Mouse (Mus musculus) midbrain, embryonic 11.5 days (tissue): Measurements from ENCODE around the gene Olfr1373. TPM values are rescaled to one million over a fixed set of nuclear protein-coding genes. Genes with fewer than 3 reads are reported as not detected.
"Not testable (repeated sequence)": the region's sequence is repeated elsewhere in the genome, so short reads cannot be mapped to it uniquely, and the experiment has no call there.

ENCODE experiments used
- ATAC-seq: fragments of 200-750 bp; cut with Nextera tagmentation; 2 replicates; pipeline ENCODE4 v1.8.0; 2017; ENCODE audit warnings: moderate TSS enrichment, moderate library complexity; ENCODE audit not compliant: low FRiP score
- DNase-seq: peaks from one replicate; pipeline ENCODE4 v3.0.0; 2015; ENCODE audit warnings: low spot score; ENCODE audit errors: missing footprints
- H3K27ac ChIP-seq: fragments of 300-500 bp; sonication (generic); 2 replicates; pipeline ENCODE4 v1.5.1; 2014; ENCODE audit warnings: low read depth, low read length
- H3K27me3 ChIP-seq: fragments of 300-500 bp; sonication (generic); 2 replicates; pipeline ENCODE4 v1.6.1; 2014; ENCODE audit warnings: mild to moderate bottlenecking, low read length, moderate library complexity, mixed read lengths; ENCODE audit not compliant: control insufficient read depth, insufficient read depth
- H3K36me3 ChIP-seq: fragments of 300-500 bp; sonication (generic); 2 replicates; pipeline ENCODE4 v1.6.1; 2014; ENCODE audit warnings: mild to moderate bottlenecking, low read length, moderate library complexity, mixed read lengths; ENCODE audit not compliant: control insufficient read depth, insufficient read depth
- H3K4me1 ChIP-seq: fragments of 300-500 bp; sonication (generic); 2 replicates; pipeline ENCODE4 v1.6.1; 2014; ENCODE audit warnings: low read length; ENCODE audit not compliant: control insufficient read depth, insufficient read depth
- H3K4me2 ChIP-seq: fragments of 300-500 bp; sonication (generic); 2 replicates; pipeline ENCODE4 v1.6.1; 2014; ENCODE audit warnings: mild to moderate bottlenecking, moderate library complexity
- H3K4me3 ChIP-seq: fragments of 300-500 bp; sonication (generic); 2 replicates; pipeline ENCODE4 v1.5.1; 2014; ENCODE audit warnings: low read depth, low read length
- H3K9ac ChIP-seq: fragments of 300-500 bp; sonication (generic); 2 replicates; pipeline ENCODE4 v1.6.1; 2014; ENCODE audit warnings: low read length
- H3K9me3 ChIP-seq: fragments of 300-500 bp; sonication (generic); 2 replicates; pipeline ENCODE4 v1.6.1; 2016; ENCODE audit warnings: low read length; ENCODE audit not compliant: control insufficient read depth
- WGBS: fragments of 180-500 bp; shearing (Covaris S2); extraction: QIAGEN DNeasy Blood & Tissue Kit; methylation state at CpG from one replicate; pipeline ENCODE4 v1.1.7; 2014; 5-methylcytosine and 5-hydroxymethylcytosine counted together
- polyA plus RNA-seq: library from polyadenylated mRNA; unstranded; fragments of >200 nt; fragmentation: Nextera tagmentation; extraction: Ambion mirVana; gene quantifications from 2 replicates; pipeline ENCODE4 v1.2.1, GENCODE M21; 2014

Gene Olfr1373
- polyA plus RNA-seq = not detected in 2 replicates

DNA sequence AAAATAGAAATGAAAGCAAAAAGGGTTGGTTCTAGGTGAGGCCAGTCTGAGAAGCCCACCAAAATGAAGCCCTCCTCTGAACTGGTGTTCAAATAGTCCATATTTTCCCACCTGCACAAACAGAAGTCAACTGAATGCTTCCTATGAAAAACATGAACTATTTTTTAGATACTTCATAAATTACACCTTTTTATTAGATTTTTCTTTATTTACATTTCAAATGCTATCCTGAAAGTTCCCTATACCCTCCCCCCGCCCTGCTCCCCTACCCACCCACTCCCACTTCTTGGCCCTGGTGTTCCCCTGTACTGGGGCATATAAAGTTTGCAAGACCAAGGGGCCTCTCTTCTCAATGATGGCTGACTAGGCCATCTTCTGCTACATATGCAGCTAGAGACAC is at the start of gene Olfr1373:
Olfr1373 (minus strand) TSS at position 101 of the 400 bp plus-strand sequence.
- H3K36me3 ChIP-seq, H3K4me1 ChIP-seq, ATAC-seq, H3K27ac ChIP-seq, H3K27me3 ChIP-seq, H3K9me3 ChIP-seq, DNase-seq, H3K4me3 ChIP-seq, H3K4me2 ChIP-seq, H3K9ac ChIP-seq: not testable (repeated sequence)
- WGBS = 67% methylated on average over 1 of the region's 1 CpGs

DNA sequence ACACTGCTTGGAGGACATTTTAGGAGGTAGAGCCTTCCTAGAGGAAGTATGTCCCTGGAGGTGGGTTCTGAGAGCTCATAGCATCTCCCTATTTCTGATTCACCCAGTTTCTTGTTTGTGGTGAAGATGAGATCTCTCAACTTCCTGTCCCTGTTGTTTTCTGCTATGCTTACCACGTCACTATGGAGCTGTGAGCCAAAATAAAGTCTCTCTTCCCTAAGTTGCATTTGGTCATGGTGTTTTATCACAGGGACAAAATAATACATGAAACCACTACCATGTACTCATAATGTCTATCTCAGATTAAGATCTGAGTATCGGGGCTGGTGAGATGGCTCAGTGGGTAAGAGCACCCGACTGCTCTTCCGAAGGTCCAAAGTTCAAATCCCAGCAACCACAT is 35.3 kb upstream of the Olfr1373 start:
- ATAC-seq, H3K4me1 ChIP-seq: not testable (repeated sequence)
- WGBS = 95% methylated on average over 4 of the region's 4 CpGs

DNA sequence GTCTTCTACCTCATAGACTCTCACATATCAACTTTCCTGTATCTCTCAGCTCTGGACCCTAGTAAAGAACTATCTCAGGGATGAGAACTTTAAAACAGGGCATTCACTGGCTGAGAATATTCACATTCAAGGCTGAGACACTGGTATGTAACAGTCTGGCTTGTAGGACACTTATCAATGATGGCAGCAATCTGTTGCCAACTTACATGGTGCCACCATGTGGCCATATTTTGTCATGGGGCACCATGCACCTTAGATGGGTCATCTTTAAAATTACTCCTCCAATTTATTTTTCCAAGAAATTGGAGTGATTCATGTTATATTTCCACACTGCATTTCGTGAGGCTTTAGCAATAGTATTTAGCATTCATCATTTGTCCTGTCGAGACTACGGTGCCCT is 34.6 kb upstream of the Olfr1373 start:
- H3K9me3 ChIP-seq, H3K36me3 ChIP-seq, H3K4me1 ChIP-seq, H3K4me3 ChIP-seq, ATAC-seq, H3K4me2 ChIP-seq, H3K9ac ChIP-seq, DNase-seq, H3K27ac ChIP-seq, H3K27me3 ChIP-seq: not testable (repeated sequence)
- WGBS = no CpG with 5 or more reads among the region's 3 CpGs

More for the DNA sequence above, 35.3 kb upstream of the Olfr1373 start:
- not testable (repeated sequence) for H3K36me3 ChIP-seq, H3K4me2 ChIP-seq, H3K4me3 ChIP-seq, H3K27me3 ChIP-seq, DNase-seq, H3K27ac ChIP-seq, H3K9me3 ChIP-seq, H3K9ac ChIP-seq

DNA sequence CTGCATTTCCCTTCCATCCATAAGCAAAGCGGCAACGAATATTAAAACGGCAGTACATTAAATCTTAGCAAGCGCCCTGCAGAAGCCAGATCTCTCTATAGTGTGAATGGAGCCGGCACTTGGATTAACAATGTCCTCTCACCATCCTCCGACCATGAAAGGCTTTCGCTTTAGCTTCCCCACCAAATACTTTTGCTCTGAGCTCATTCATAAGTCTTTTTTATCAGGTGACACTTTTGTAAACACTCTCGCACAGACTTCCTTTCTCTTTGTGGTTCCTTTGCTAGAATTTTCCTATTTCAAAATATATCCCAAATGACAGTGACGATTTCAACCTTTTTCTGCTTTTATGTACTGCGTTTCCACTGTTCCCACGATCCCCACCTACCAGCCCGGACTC is 23.1 kb upstream of the Olfr1373 start:
- H3K4me3 ChIP-seq = peak overlapping the region; percentile 32
- peak overlapping the region; percentile 61 for H3K4me2 ChIP-seq
- DNase-seq (peak; percentile 91), ATAC-seq (no peak)
- H3K27ac ChIP-seq = no peak overlapping the region
- no peaks in the 10 kb centered on the region for H3K9me3 ChIP-seq
- H3K9ac ChIP-seq = no peak overlapping the region
- no peaks in the 10 kb centered on the region for H3K4me1 ChIP-seq
- peaks cover 14% of the 10 kb centered on the region for H3K27me3 ChIP-seq
- WGBS = 27% methylated on average over 12 of the region's 12 CpGs
- H3K36me3 ChIP-seq = no peaks in the 10 kb centered on the region

DNA sequence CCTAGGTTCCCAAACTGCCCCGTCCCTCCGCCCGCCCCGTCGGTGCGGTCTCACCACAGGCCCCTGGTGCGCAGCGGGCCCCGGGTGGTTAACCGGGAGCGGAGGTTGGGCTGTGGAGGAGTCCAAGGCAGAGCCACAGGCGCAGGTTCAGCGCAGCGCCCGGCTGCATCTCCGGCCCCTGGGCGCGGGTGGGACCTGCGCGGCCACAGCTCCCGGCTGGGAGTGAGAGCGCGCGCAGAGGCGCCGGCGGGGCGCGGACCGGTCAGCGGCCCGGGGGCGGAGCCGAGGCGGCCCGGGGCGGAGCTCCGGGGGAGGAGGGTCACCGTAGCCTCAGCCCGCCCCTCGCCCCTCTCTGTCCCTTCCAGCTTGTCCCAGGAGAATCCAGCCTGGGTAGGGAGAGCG is 22.6 kb upstream of the Olfr1373 start:
- peak; percentile 84 for ATAC-seq
- peak; percentile 93 for DNase-seq
- H3K27me3 ChIP-seq = peaks cover 14% of the 10 kb centered on the region
- H3K4me1 ChIP-seq, H3K9me3 ChIP-seq, H3K36me3 ChIP-seq, H3K27ac ChIP-seq: not testable (repeated sequence)
- peak overlapping the region; percentile 40; the same call in 1 of the 2 replicates for H3K9ac ChIP-seq
- H3K4me2 ChIP-seq = peak overlapping the region; percentile 61
- H3K4me3 ChIP-seq = peak overlapping the region; percentile 32
- WGBS = 1% methylated on average over 29 of the region's 42 CpGs

DNA sequence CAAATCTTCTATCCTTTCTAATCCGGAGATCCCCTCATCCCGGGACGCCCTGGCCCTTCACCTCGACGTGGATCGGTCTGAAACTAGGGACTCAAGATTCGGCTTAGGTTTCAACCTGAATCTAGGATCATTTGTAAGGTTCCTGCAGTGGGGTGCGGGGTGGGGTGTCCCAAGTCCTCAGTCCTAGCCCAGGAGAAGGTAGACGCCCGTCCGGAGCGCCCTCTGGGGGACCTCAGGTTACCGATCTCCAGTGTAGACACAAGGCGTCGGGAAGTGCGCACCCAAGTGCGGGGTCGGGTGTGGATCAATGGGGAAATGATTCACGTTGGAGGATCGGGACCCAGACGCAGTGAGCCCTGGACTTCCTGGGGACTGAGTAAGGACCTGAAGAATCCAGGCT is 21.8 kb upstream of the Olfr1373 start:
- no peak overlapping the region for H3K27ac ChIP-seq
- no peak overlapping the region for H3K9ac ChIP-seq
- H3K4me1 ChIP-seq = no peaks in the 10 kb centered on the region
- peak; percentile 91 for DNase-seq
- under 1% methylated on average over 21 of the region's 21 CpGs for WGBS
- H3K9me3 ChIP-seq = no peaks in the 10 kb centered on the region
- H3K36me3 ChIP-seq = no peaks in the 10 kb centered on the region
- ATAC-seq = no peak
- H3K27me3 ChIP-seq = peaks cover 14% of the 10 kb centered on the region
- no peak overlapping the region; the same call in 1 of the 2 replicates for H3K4me2 ChIP-seq
- no peak overlapping the region for H3K4me3 ChIP-seq

DNA sequence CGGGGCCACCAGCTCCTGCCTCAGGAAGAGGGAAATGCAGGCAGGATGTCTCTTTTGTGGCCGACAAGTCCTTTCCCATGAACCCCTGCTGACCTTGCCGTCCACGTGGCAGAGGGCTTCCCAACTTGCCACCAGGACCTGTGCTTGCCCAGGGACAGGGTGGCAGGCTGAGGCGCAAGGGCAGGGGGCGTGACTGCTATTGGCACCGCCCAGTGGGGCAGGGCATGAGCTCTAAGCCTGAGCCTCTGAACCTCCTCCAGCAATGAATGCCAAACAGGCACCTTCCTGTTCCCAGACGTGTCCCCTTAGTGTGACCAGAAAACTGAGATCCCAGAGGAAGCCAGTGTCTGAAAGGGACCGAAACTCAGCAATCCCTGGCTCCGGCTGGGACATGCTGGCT is 18.6 kb upstream of the Olfr1373 start:
- Histone ChIP-seq H3K9ac (no peak overlapping the region), H3K4me2 (no peak overlapping the region), H3K4me3 (no peak overlapping the region), H3K4me1 (no peaks in the 10 kb centered on the region), H3K27me3 (peaks cover 11% of the 10 kb centered on the region), H3K27ac (no peak overlapping the region), H3K36me3 (no peaks in the 10 kb centered on the region), H3K9me3 (no peaks in the 10 kb centered on the region)
- no peak for DNase-seq
- no peak for ATAC-seq
- 37% methylated on average over 10 of the region's 10 CpGs for WGBS

DNA sequence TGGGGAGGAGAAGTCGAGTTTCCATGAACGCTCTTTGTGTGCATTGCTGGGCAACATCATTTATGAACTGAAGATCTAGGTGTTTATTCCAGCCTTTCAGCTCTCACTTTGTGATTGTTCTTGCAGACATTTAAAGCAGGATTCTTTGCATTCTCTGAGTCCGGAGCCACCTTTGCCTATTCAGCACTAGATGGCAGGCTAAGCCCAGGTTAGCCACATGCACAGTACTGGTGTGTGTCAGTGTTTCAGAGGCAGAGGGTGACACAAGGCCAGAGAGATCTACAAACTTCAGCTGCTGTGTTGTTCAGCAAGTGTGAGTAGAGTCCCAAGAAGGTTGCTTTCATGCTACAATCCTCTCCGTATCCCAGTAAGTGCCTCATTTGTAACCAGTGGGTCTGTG is 1.7 kb downstream of the Olfr1373 start:
- ATAC-seq, DNase-seq: not testable (repeated sequence)

DNA sequence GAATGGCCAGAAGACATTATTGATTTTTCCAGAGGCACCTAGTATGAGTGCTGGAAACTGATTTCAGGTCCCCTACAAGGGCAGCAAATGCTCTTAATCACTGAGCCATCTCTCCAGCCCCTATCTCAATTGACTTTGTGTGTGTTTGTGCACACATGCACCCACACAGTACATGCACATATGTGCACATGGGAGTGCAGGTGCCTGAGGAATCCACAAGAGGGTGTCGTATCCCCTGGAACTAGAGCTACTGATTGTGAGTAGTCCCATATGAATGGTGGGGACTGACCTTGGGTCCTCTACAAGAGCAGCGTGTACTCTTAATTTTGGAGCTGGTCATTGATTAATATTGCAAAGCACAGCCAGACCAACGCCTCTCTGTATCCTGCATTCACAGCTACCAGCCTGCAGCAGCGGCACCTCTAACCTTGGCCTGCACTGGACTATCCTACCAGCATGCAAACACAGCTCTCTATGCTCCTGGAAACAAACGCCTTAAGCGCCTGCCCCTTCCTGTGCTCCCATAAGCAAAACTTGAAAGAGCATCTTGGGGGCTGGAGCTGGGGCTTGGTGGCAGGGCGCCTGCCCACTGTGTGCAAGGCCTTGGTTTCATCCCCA is 14.8 kb downstream of the Olfr1373 start:
- Histone ChIP-seq H3K27me3 (no peaks in the 10 kb centered on the region), H3K4me2 (no peak overlapping the region), H3K36me3 (no peaks in the 10 kb centered on the region), H3K4me1 (no peaks in the 10 kb centered on the region), H3K4me3 (no peak overlapping the region), H3K9me3 (no peaks in the 10 kb centered on the region; the same call in 1 of the 2 replicates), H3K9ac (no peak overlapping the region), H3K27ac (no peak overlapping the region)
- DNase-seq (no peak), ATAC-seq (no peak)
- WGBS = 84% methylated on average over 7 of the region's 7 CpGs

More for the DNA sequence above, 1.7 kb downstream of the Olfr1373 start:
- not testable (repeated sequence) for H3K36me3 ChIP-seq, H3K4me2 ChIP-seq, H3K4me1 ChIP-seq, H3K9me3 ChIP-seq, H3K9ac ChIP-seq, H3K27me3 ChIP-seq, H3K4me3 ChIP-seq, H3K27ac ChIP-seq
- WGBS = 47% methylated on average over 4 of the region's 4 CpGs
